Mouse (Mus musculus) G1E (cell line): ENCODE data around the gene Macrod2. TPM values are rescaled to one million over a fixed set of nuclear protein-coding genes. Genes with fewer than 3 reads are reported as not detected.

Experiments
- ATAC-seq: 2 replicates; pipeline ENCODE4 v1.8.0; 2016; ENCODE audit warnings: mild to moderate bottlenecking; ENCODE audit not compliant: insufficient number of reproducible peaks, poor library complexity, low FRiP score, severe bottlenecking; ENCODE audit errors: extremely low read depth
- DNase-seq: peaks from one replicate; pipeline ENCODE4 v3.0.0; 2012; ENCODE audit warnings: low spot score
- H3K27me3 ChIP-seq: 2 replicates; pipeline ENCODE4 v1.6.1; 2012; ENCODE audit warnings: mild to moderate bottlenecking, low read length, inconsistent platforms; ENCODE audit not compliant: insufficient read depth
- H3K36me3 ChIP-seq: replicated peaks from 2 replicates; pipeline ENCODE3; 2012; ENCODE audit warnings: mild to moderate bottlenecking, inconsistent platforms
- H3K4me1 ChIP-seq: 2 replicates; pipeline ENCODE4 v1.6.1; 2012; ENCODE audit warnings: low read depth, low read length, inconsistent platforms, mixed read lengths; ENCODE audit not compliant: insufficient read depth
- H3K4me3 ChIP-seq: 2 replicates; pipeline ENCODE4 v1.5.1; 2012; ENCODE audit warnings: low read depth, mild to moderate bottlenecking, inconsistent platforms, low read length, moderate library complexity, mixed read lengths
- H3K9me3 ChIP-seq: replicated peaks from 2 replicates; pipeline ENCODE4 v1.6.1; 2012; ENCODE audit warnings: inconsistent platforms
- CTCF ChIP-seq: IDR thresholded peaks from 2 replicates; pipeline ENCODE4 v1.5.1; 2012; ENCODE audit warnings: low read depth, low read length, inconsistent platforms, mixed read lengths
- GATA1 ChIP-seq: IDR thresholded peaks from 2 replicates; pipeline ENCODE4 v1.6.1; 2012; ENCODE audit warnings: borderline replicate concordance, low read length, inconsistent platforms, mixed read lengths
- GATA2 ChIP-seq: IDR thresholded peaks from 2 replicates; pipeline ENCODE4 v1.6.1; 2012; ENCODE audit warnings: low read depth, low read length, inconsistent platforms, borderline replicate concordance
- POLR2AphosphoS5 ChIP-seq: IDR thresholded peaks from 2 replicates; pipeline ENCODE4 v1.6.1; 2012; ENCODE audit warnings: low read depth, low read length, inconsistent platforms; ENCODE audit not compliant: insufficient replicate concordance
- TAL1 ChIP-seq: conservative IDR thresholded peaks from 2 replicates; pipeline ENCODE4 v1.6.1; 2012; ENCODE audit warnings: low read depth, low read length, inconsistent platforms, mixed read lengths
- polyA plus RNA-seq: library from polyadenylated mRNA; stranded (reverse); fragments of >175 nt; gene quantifications from 2 replicates; pipeline ENCODE4 v1.2.3, GENCODE M21; 2012
- total RNA-seq, 2 experiments: library from RNA; stranded (forward) in 1 of 2; stranded (reverse) in 1 of 2; fragments of 200-1000 nt in 1 of 2; fragments of >200 nt in 1 of 2; fragmentation: Nextera tagmentation in 1 of 2; gene quantifications; 2 replicates each; pipeline ENCODE4 v1.2.3; 2014 to 2017

Gene Macrod2
- total and polyA plus RNA-seq, 3 experiments: 0.38 TPM; not detected in 2

GRCm38 (mm10) chr2:141897951-141898350 is 1502.8 kb downstream of the Macrod2 start:
- Histone ChIP-seq H3K4me3 (no peak overlapping the region), H3K4me1 (no peaks in the 10 kb centered on the region), H3K27me3 (no peaks in the 10 kb centered on the region), H3K9me3 (peaks cover 6% of the 10 kb centered on the region; the same call in 1 of the 2 replicates), H3K36me3 (no peaks in the 10 kb centered on the region)
- no peak for TF ChIP-seq POLR2AphosphoS5
- no peak for TF ChIP-seq CTCF
- no peak for TF ChIP-seq TAL1
- no peak for TF ChIP-seq GATA2
- no peak for TF ChIP-seq GATA1
- no peak for DNase-seq
- no peak for ATAC-seq

- Histone ChIP-seq H3K9me3 (peaks cover 16% of the 10 kb centered on the region), H3K36me3 (no peaks in the 10 kb centered on the region), H3K4me3 (no peak overlapping the region), H3K27me3 (no peaks in the 10 kb centered on the region), H3K4me1 (no peaks in the 10 kb centered on the region)
- TF ChIP-seq TAL1: no peak
- no peak for TF ChIP-seq POLR2AphosphoS5
- no peak for TF ChIP-seq GATA2
- no peak for TF ChIP-seq GATA1
- TF ChIP-seq CTCF: no peak
- no peak for DNase-seq
- ATAC-seq: no peak
These were observed 1516.8 kb downstream of the Macrod2 start for GRCm38 (mm10) chr2:141911831-141912447.

DNA sequence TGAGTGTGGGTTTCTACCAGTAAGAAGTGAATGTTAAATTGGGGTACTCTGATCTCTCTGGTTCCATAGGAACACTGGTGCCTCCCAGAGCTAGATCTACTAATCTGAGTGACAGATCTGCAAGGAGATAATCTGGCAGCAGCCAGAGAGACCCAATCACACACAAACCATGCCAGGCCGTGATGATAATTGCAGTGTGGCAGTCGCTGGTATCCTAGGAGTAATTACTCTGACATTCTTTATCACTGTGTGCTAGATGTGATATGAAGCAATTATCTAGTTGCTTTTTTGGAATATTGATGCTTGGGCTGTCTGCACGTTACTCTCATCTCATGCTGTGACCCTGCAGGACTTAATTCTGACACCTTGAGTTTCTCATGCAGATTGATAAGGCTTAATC is 1518.4 kb downstream of the Macrod2 start:
- TF ChIP-seq TAL1 (no peak), GATA2 (no peak), POLR2AphosphoS5 (no peak), GATA1 (no peak), CTCF (no peak)
- no peaks in the 10 kb centered on the region for H3K36me3 ChIP-seq
- no peak overlapping the region for H3K4me3 ChIP-seq
- no peaks in the 10 kb centered on the region for H3K27me3 ChIP-seq
- no peak for ATAC-seq
- peaks cover 13% of the 10 kb centered on the region for H3K9me3 ChIP-seq
- no peaks in the 10 kb centered on the region for H3K4me1 ChIP-seq
- no peak for DNase-seq

GRCm38 (mm10) chr2:141913894-141914293 is 1518.8 kb downstream of the Macrod2 start:
- H3K9me3 ChIP-seq: peaks cover 11% of the 10 kb centered on the region
- TF ChIP-seq POLR2AphosphoS5: no peak
- TF ChIP-seq GATA1: no peak
- no peak for TF ChIP-seq TAL1
- TF ChIP-seq CTCF: no peak
- TF ChIP-seq GATA2: no peak
- no peaks in the 10 kb centered on the region for H3K36me3 ChIP-seq
- DNase-seq (no peak), ATAC-seq (no peak)
- H3K4me3 ChIP-seq: no peak overlapping the region
- no peaks in the 10 kb centered on the region for H3K4me1 ChIP-seq
- H3K27me3 ChIP-seq: no peaks in the 10 kb centered on the region

DNA sequence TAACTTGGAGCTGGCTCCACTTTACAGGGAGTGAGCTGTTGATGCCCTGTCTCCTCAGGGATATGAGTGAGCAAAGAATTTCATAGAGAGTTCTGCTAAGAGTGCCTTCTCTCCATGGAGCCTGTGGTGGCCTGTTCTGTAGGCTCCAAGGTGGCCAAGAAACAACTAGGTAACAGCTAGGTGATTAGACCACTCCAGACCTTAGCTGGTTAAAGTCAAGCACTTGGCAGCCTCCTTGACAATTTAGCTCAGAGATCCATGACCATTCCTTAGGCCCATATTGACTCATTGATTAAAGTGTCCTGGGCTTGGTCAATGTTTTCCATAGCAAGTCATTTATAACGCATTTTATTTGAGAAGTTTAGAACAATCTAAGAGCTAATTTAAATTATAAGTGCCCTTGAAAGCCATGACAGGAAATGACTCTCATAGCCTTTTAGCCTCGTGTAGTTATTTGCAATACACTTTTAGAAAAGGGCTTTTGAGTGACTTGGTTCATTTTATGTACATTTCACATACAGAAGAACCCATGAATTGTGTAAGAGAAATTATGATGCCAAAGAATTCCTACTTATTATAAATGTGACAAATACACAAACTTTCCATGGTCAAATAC is 1525.4 kb downstream of the Macrod2 start:
- H3K27me3 ChIP-seq: no peaks in the 10 kb centered on the region
- no peak for DNase-seq
- no peaks in the 10 kb centered on the region for H3K36me3 ChIP-seq
- no peak overlapping the region for H3K4me3 ChIP-seq
- 0 out of 2 replicates have a peak, but pooled peaks cover 7% of the 10 kb centered on the region for H3K9me3 ChIP-seq
- ATAC-seq: no peak
- H3K4me1 ChIP-seq: no peaks in the 10 kb centered on the region
- TF ChIP-seq TAL1: no peak

DNA sequence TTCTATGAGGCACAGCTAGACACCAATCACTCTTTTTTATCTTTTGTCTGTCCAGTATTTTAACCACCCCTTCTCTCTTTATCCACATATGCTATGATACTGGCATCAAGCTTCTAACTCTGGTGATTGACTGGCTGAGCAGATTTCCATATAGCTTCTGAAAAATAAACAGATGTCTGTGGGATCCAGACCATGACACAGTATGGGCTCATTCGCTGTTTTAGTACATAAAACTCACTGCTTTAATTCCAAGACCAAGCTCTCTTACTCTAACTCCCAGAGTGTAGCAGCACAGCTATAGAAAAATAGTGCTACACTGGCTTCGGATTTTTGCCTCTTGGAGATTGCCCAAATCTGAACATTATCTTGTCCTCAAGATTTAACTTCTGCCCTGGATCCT is 1540.0 kb downstream of the Macrod2 start:
- no peak for ATAC-seq
- TF ChIP-seq CTCF: no peak
- TF ChIP-seq GATA2: no peak
- no peak for TF ChIP-seq GATA1
- no peak for TF ChIP-seq POLR2AphosphoS5
- TF ChIP-seq TAL1: no peak
- Histone ChIP-seq H3K36me3 (no peaks in the 10 kb centered on the region), H3K4me3 (no peak overlapping the region), H3K27me3 (no peaks in the 10 kb centered on the region), H3K9me3 (peaks cover 3% of the 10 kb centered on the region), H3K4me1 (no peaks in the 10 kb centered on the region)
- no peak for DNase-seq

DNA sequence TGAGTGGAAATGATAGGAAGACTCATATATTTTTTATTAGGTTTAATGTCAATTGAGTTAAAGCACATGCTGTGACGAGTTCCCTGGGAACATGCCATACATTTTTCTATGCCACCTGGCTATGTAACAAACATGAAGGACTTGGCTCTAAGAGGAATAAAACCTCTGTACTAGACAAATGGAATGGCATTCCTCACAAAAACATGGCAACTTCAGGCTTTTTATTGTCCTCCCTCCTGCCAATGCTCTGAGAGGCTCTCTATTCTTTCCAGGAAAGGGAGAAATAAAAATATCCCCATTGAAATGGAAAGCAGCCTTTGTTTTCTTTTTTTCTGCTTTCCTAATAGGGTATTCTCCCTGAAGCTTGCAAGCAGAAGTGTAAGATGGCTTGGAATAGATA is 1559.7 kb downstream of the Macrod2 start:
- ATAC-seq (no peak), DNase-seq (no peak)
- H3K36me3 ChIP-seq: no peaks in the 10 kb centered on the region
- TF ChIP-seq GATA2 (no peak), POLR2AphosphoS5 (no peak), GATA1 (no peak), CTCF (no peak), TAL1 (no peak)
- no peaks in the 10 kb centered on the region; the same call in 1 of the 2 replicates for H3K9me3 ChIP-seq
- H3K4me3 ChIP-seq: no peak overlapping the region
- no peaks in the 10 kb centered on the region for H3K4me1 ChIP-seq
- no peaks in the 10 kb centered on the region for H3K27me3 ChIP-seq
